Mouse (Mus musculus) CD8-positive naive resting alpha-beta T cell, adult 2 months (primary cell): Measurements from ENCODE around the gene Atf6.

Experiments used
- DNase-seq, 2 experiments: peaks; one replicate each; pipeline ENCODE4 v3.0.0; 2022; ENCODE audit warnings: low read depth in 2 of 2, low spot score in 2 of 2

The Atf6 gene

DNA sequence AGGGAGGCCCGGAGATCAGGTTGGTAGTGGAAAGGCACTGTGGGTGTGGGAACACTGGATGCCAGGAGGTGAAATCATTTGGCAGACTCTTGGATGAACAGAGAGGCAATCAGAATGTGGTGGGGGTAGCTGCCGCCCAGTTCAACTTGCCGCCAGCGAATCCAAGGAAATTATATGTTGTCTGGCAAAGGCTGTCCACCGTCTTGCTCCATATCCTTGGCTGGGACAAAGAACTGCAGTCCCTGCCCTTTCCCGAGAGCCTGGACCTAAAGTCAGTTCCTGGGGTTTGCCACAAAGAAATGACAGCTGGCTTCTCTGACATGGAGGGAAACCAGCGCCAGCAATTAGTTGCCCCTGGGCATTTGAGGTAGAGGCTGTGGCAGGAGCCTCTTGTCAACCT, 202.4 kb downstream of the Atf6 start:
- no peak for DNase-seq

DNA sequence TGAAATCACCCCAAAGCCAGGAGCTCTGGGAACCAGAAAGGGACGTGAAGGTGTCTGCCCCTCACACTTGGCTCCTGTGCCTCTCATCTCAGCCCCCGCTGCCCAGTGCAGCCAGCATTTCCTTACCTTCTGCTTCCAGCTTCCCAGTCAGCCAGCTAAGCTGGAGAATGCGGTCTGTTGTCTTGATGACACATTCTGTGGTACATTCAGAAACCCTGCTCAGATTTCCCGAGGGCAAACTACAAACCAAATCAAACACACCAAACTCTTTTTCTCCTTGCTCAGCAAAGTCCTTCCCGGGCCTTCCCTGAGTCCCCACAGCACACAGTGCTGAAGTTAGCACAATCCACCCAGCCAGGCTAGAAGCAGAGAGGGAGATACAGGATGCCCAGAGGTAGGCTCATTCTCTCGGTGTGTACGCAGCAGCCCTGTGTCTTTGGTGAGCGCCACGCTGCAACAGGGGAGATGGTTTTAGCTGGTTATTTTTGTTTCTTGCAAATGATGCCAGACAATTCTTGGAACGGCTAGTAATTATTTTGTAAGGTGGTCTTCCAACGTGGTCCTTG, 202.9 kb downstream of the Atf6 start:
- no peak for DNase-seq

DNA sequence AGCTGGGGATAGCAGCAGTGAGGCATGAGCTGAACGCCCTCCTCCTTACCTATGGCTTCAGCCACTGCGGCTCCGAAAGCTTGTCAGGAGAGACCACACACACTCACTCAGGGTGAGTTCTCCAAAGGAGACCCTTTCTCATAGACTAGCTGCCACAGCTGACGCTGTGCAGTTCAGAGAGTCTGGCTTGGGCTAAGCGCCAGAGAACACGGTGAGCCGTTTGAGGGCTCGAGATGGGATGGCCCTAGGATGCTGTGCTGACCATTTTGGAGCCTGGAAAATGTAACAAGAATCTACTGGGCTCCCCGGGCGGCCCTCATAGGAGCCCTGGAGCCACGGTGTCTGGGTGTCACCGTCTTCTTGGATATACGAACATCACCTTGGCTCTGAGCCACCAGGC, 208.3 kb downstream of the Atf6 start:
- no peak for DNase-seq

DNA sequence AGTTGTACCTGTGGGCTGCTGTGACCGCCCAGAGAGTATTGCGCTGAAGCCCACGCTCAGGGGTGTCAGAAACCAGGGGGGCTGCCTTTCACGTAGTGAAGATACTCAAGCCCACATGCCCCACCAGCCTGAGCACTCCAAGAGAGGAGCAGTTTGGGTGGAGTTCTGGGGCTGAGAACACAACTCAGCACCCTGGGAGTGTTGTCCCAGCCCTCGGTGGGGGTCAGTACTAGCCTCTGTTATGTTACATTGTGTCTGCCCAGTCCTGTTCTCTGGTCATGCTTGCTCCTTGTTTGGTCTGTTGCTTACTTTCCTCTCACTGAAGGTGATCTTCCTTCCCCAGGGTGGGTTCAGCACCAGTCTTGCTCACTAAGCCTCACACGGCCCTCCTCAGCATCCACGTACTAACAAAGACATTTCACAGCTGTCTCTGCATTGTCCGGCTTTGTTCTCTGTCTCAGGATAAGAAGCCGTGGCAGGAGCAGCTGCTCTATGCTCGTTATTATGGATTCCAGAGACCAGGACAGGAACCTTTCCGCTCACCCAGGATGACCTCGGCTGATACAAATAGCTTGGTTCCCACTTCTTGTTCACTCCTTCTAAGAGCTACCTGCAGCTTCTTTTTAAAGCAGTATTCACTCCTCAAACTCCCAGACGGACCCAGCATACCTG, 209.8 kb downstream of the Atf6 start:
- DNase-seq: no peak

DNA sequence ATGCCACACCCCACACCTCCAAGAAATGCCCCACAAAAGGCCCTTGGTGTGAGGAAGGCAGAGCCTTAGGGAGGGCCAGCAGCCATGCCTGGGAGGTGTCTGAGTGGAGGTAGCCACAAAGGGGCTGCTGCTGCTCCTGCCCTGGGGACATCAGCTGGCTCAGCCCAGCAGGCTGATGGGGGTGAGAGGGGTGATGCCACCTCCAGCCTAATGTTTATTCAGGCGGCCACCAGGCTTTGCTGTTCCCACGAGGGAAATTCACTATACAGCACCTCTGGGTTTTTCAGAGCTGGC, 210.4 kb downstream of the Atf6 start:
- DNase-seq: no peak

DNA sequence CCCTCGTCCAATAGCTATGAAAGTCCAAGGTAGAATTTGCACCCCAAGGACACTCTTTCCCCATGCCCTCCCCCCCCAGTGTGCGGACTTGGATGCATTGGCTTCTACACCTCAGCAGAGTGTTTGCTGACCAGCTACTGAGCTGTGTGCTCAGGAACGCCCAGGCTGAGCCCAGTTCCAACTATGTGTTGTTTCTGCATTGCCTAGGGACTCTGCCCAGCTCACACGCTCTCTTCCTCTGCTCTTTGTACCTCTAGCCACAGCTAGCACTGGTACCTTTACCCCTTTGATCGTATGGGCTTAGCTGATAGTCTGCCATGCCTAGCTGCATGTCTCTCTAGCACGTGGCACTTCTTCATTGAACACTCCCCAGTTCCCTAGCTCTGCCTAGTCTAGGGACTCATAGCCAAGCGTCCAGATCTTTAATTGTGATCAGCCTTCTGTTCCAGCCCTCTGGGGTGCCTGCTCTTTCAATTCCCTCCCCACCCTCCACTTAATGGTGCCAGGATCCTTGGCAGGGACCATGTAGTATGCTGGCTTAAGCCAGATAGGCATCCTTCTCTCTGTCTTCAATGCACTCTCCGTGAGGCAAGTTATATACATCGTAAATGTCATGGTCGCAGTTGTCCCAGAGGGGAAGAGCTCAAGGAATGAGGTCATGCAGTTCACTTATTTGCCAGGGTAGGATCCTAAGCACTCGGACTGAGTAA, 210.9 kb downstream of the Atf6 start:
- no peak for DNase-seq

DNA sequence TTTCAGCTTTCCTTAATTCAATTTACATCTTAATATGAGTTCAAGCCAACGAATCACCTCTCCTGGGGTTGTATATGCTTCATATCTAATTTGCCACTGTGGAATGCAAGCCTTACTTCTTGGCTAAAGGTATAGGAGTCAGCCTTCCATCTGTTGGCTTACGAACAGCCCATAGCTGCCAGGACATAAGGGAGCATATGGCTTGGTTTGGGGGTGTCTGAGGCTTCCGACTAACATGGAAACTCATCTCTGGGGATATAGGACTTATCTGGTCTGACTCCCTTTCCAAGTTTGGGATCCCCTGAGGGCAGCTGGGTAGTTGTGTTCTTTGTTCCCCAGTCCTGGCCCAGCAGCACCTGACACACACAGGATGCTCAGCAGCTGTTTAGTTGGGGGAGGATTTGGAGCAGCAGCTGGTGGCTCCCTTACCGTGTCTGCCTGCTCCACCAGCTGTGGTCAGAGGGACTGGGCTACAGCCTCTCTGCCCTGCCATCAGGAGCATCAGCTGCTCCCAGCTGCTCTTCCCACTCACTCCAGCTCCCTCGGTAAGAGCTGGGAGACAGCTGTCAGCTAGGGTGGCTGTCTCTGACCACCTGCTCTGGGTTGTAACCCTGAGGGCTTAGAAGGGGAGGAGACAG, 212.2 kb downstream of the Atf6 start:
- DNase-seq: no peak
